In genomic region chr4:57039127-57040031, GRCm38 (mm10) we compare ENCODE assay signal across 9 mouse cellular contexts. TPM values are rescaled to one million over a fixed set of nuclear protein-coding genes. Genes with fewer than 3 reads are reported as not detected.
A peak's percentile ranks its signal among the peaks of the same experiment; 100 is the strongest.
DNase-seq lines count a peak whose midpoint lies in the region; ATAC-seq and TF ChIP-seq lines count a peak whose summit lies in the region.
"Had no signal": no experiment of that assay in that cellular context is flagged by ENCODE, and none has a peak within 500 bp of the region (broad histone marks: within the 10 kb centered on the region; RNA-seq: fewer than 3 reads in every experiment).

No protein-coding gene starts in this region.

- H3K4me3 ChIP-seq in heart, postnatal 0 days (ENCODE audit: low read depth, low read length), result peak overlapping the region; percentile 7; the same call in 1 of the 2 replicates
- H3K4me3 ChIP-seq in forebrain, embryonic 13.5 days, result peak overlapping the region; percentile 37
- peak overlapping the region; percentile 31 for H3K4me3 ChIP-seq in limb, embryonic 12.5 days (replicated peaks)

- no peak overlapping the region for H3K27ac ChIP-seq in heart, postnatal 0 days (ENCODE audit: low read depth)
- no peak overlapping the region; the same call in 1 of the 2 replicates for H3K27ac ChIP-seq in forebrain, embryonic 13.5 days
- no peak overlapping the region for H3K27ac ChIP-seq in limb, embryonic 12.5 days

- WGBS in heart, postnatal 0 days, result 16% methylated on average over 21 of the region's 23 CpGs
- WGBS in forebrain, embryonic 13.5 days, result 7% methylated on average over 21 of the region's 23 CpGs
- 14% methylated on average over 22 of the region's 23 CpGs for WGBS in limb, embryonic 12.5 days

- no peak for DNase-seq in heart, postnatal 0 days (ENCODE audit: low spot score)
- DNase-seq in heart, postnatal 10 days, result no peak
- peak; percentile 56 to 65 for DNase-seq in right cerebral cortex, adult 2 months (ENCODE audit: low spot score in 2 of 2)
- DNase-seq in ovary, postnatal 14 days (ENCODE audit: low spot score), result no peak

- no peaks in the 10 kb centered on the region for H3K4me1 ChIP-seq in heart, postnatal 0 days (ENCODE audit: control insufficient read depth, insufficient read depth)
- H3K4me1 ChIP-seq in forebrain, embryonic 13.5 days, result peaks cover 12% of the 10 kb centered on the region
- peaks cover 14% of the 10 kb centered on the region for H3K4me1 ChIP-seq in limb, embryonic 12.5 days (replicated peaks)

- no peaks in the 10 kb centered on the region for H3K36me3 ChIP-seq in heart, postnatal 0 days (replicated peaks; ENCODE audit: control insufficient read depth, insufficient read depth, low read length)
- H3K36me3 ChIP-seq in forebrain, embryonic 13.5 days (ENCODE audit: poor library complexity, severe bottlenecking), result no peaks in the 10 kb centered on the region
- H3K36me3 ChIP-seq in limb, embryonic 12.5 days, result no peaks in the 10 kb centered on the region
- H3K36me3 ChIP-seq: G1E had no signal

- peaks cover 4% of the 10 kb centered on the region; the same call in 1 of the 2 replicates for H3K9me3 ChIP-seq in heart, postnatal 0 days (replicated peaks; ENCODE audit: control insufficient read depth, low read length)
- H3K9me3 ChIP-seq in forebrain, embryonic 13.5 days (replicated peaks), result no peaks in the 10 kb centered on the region; the same call in 1 of the 2 replicates
- peaks cover 3% of the 10 kb centered on the region; the same call in 1 of the 2 replicates for H3K9me3 ChIP-seq in limb, embryonic 12.5 days

- intact Hi-C loops in heart, postnatal 10 days (cut with DNase I), result no loop called here

- TF ChIP-seq CTCF in heart, postnatal 0 days (IDR thresholded peaks at IDR 0.05; ENCODE audit: low read depth), result no peak

- H3K4me2 ChIP-seq in heart, postnatal 0 days (ENCODE audit: low read depth, low read length), result peak overlapping the region; percentile 33
- peak overlapping the region; percentile 64 for H3K4me2 ChIP-seq in forebrain, embryonic 13.5 days
- H3K4me2 ChIP-seq in limb, embryonic 12.5 days, result peak overlapping the region; percentile 67

- 0 out of 2 replicates have a peak, but pooled peaks cover 2% of the 10 kb centered on the region for H3K27me3 ChIP-seq in heart, postnatal 0 days (ENCODE audit: control insufficient read depth, insufficient read depth, low read length)
- no peaks in the 10 kb centered on the region for H3K27me3 ChIP-seq in forebrain, embryonic 13.5 days
- 0 out of 2 replicates have a peak, but pooled peaks cover 4% of the 10 kb centered on the region for H3K27me3 ChIP-seq in limb, embryonic 12.5 days

- H3K9ac ChIP-seq in heart, postnatal 0 days (replicated peaks; ENCODE audit: low read depth, low read length), result no peak overlapping the region
- H3K9ac ChIP-seq in forebrain, embryonic 13.5 days, result peak overlapping the region; percentile 50
- peak overlapping the region; percentile 44 for H3K9ac ChIP-seq in limb, embryonic 12.5 days (replicated peaks)

- no peak for TF ChIP-seq EP300 in heart, postnatal 0 days (IDR thresholded peaks at IDR 0.05; ENCODE audit: low read depth)

- ATAC-seq in heart, postnatal 0 days (ENCODE audit: insufficient read depth, low read depth), result no peak
- peak; percentile 84 for ATAC-seq in cerebellum, adult (ENCODE audit: insufficient number of reproducible peaks, low FRiP score, low TSS enrichment)
- peak; percentile 79 for ATAC-seq in forebrain, embryonic 13.5 days
- no peak for ATAC-seq in limb, embryonic 12.5 days (ENCODE audit: insufficient number of reproducible peaks, insufficient read depth, low FRiP score, low TSS enrichment, low read depth)
- no peak for ATAC-seq in erythroid progenitor cell, adult 5-6 weeks (replicated peaks; ENCODE audit: low FRiP score, poor library complexity, severe bottlenecking)

RNA-seq across cellular contexts. Expression of gene Frrs1l, which starts 49.2 kb away (rescaled TPM):
- not detected in 2 replicates for total RNA-seq in heart, postnatal 0 days (2014; rRNA removed; ENCODE audit: low replicate concordance)
- polyA plus RNA-seq in heart, postnatal 0 days (2015; fragmentation: Nextera tagmentation; extraction: Ambion mirVana), result 0.05 TPM in 1 of 2 replicates, not detected in the other
- under 1 TPM in 1 of 2 experiments, not detected in 1; 0.05 TPM for total RNA-seq in heart, postnatal 10 days (2021)
- polyA plus RNA-seq in forebrain, embryonic 13.5 days (2015; fragmentation: Nextera tagmentation; extraction: Ambion mirVana), result 10.9 and 11.6 TPM in 2 replicates
- polyA plus RNA-seq in limb, embryonic 12.5 days (2016; fragmentation: Nextera tagmentation; extraction: Ambion mirVana), result 2.2 TPM in 2 replicates
- not detected in 2 replicates for total RNA-seq in erythroid progenitor cell, adult 5-6 weeks (2015; ENCODE audit: low replicate concordance)
- total RNA-seq in erythroid progenitor cell, adult 5-6 weeks (2017; ENCODE audit: low replicate concordance), result not detected in 2 replicates
- polyA plus RNA-seq: G1E had no signal

Comparison
In these comparisons a context has a peak if more than half of its experiments do, and no peak if none do; other contexts are left out.
1. ATAC-seq: peak in cerebellum, adult (single experiment) and forebrain, embryonic 13.5 days (single experiment); none in heart, postnatal 0 days (single experiment), limb, embryonic 12.5 days (single experiment) and erythroid progenitor cell, adult 5-6 weeks (single experiment).
2. DNase-seq: peak in right cerebral cortex, adult 2 months (2 of 2); none in heart, postnatal 0 days (single experiment), heart, postnatal 10 days (0 of 2) and ovary, postnatal 14 days (single experiment).
3. Peak in every context shown above with its lines, with median percentiles within 50 percentile points of each other: H3K4me2 ChIP-seq and H3K4me3 ChIP-seq.